Mouse (Mus musculus) CD8-positive naive resting alpha-beta T cell, adult 2 months (primary cell): Measurements from ENCODE around the gene Slc2a13.

Source experiments
- DNase-seq, 2 experiments: peaks; one replicate each; pipeline ENCODE4 v3.0.0; 2022; ENCODE audit warnings: low read depth in 2 of 2, low spot score in 2 of 2

The Slc2a13 gene

DNA sequence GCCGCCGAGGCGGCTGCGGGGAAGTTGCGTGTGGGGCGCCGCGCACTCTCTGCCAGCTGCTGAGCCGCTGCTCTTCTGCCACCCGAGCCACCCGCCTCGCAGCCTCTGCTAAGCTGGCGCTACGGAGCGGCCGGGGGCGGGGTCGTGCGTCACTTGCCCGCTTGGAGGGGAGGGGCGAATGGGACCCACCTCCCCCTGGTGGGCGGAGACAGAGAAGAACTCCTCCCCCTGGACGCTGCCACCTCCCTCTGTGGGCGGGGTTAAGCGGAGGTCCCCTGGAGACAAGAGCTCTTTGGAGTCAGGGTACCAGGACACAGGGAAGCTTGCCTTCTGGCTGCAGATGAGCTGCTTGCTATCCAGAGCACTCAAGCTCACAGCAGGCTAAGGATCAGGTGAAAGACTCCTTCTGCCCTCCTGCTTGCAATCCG, at the start of gene Slc2a13:
Gene Slc2a13, minus strand, starts transcription at position 151 of the 428 bp plus-strand sequence.
- DNase-seq = peak; percentile 1 to 6

DNA sequence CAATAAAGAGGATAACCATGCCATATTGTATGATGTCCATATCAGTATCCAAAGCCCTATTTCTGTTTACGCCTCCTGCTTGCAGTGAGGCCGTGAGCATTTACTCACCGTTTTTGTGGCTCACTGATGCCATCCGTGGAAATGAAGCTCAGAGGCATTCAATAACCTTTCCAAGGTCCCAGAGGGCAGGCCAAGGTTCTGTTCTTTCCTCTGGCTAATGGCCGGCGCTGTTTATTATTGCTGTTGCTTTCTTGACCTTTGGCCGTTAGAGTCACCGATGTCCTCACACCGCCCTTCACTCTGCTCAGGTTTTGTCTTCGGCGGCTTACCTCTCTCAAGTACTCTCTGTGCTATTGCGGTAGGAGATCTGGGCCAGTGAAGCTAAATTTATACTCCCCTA, 43.0 kb upstream of the Slc2a13 start:
- no peak for DNase-seq

DNA sequence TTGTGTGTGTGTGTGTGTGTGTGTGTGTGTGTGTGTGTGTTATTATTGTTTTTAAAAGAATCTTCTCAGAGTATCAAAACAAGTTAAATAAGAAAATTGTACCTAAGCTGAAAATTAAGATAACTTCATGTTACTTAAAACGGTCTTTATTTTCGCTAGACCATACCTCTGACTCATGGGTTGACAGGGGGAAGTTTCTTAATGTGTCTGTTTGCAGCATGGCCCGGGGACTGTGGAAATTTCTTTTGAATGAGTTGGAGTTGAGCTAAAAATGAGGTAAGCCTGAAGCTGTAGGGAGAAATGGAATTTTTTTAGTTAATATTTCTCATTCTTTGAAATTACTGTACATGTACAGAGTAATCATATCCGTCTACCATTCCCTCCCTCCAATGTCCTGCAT, 42.5 kb upstream of the Slc2a13 start:
- no peak for DNase-seq

DNA sequence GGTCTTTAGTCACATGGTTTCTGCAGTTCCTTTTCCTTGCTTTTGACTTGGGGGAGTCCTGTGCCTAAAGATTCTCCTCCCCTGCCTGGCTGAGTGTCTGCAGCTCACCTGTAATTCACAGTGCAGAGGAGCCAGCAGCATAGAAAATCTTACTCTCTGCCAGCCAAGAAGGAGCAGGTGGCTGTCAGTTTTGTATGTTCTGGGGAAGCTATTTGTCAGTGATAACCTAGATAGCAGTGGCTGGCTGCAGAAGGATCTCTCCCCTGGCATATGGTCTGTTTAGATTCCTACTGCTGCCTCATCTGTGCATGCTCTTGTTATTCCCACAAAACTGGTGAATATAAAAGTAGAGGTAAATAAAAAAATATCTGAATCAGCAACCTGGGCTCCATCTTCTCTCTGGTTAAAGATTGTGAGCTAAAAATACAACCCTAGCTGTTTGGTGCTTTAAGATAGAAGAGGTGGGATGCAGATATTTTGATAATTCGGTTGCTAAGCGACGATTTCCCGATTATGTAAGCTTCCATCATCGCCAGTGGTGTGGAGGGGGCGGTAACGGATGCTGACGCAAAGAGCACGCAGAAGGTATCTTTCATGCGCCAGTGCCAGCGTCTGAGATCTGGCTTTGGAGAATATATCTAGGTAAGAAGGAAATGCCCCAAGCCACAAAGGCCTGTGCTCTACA, 41.1 kb upstream of the Slc2a13 start:
- no peak for DNase-seq

DNA sequence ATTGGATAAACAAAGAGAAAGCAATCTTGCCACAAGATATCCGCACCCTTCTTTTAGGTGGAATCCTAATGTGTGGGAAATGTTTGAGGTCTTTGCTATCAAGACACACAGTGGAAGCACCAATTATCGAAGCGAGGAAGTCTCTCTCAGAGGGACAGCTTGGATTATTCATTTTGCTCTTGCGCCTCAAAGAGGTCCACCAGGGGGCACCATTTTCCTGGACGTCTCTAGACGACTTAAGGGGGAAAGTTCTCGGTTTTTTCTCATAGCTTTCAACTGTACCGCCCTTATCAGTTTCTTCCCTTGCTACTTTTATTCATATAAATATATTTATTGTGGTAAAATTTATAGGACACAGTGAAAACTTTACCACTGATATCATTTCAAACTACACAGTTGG, 36.7 kb upstream of the Slc2a13 start:
- peak in 1 of 2 experiments; percentile 2 for DNase-seq

DNA sequence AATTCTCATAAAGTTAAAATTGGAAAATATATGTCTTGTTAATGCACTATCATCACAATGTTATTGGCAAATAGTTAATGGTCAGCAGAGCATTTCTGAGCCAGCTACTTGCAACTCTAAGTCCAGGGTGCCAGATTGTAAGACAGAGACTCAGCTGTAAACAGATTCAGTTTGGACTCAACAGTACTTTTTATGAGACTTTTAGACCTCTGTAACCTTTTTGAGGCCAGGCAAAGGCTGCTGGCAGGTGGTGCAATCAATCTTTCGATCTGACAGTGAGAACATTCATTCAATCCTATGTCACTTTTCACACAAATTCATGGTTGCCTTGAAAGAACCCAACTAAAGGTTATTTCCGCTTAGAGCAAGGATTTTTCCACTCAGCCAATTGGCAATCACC, 35.8 kb upstream of the Slc2a13 start:
- no peak for DNase-seq

DNA sequence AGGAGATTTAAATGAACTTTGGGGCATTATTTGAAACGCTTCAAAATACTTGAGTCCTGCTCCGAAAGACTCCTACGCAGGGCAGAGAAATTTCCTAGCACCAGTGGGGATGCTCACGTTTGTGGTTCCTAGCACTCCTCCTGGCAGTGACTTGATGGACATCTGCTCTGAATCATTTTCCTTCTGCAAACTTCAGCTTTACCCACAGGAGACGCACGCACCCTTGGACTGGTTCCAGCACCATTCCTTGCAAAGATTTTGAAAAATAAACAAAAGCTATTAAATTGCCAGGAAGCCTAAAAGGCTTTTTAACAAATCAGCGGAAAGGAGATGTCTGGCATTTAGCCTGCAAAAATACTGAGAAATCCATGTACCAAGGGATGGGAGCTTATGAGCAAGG, 28.1 kb upstream of the Slc2a13 start:
- DNase-seq = no peak

DNA sequence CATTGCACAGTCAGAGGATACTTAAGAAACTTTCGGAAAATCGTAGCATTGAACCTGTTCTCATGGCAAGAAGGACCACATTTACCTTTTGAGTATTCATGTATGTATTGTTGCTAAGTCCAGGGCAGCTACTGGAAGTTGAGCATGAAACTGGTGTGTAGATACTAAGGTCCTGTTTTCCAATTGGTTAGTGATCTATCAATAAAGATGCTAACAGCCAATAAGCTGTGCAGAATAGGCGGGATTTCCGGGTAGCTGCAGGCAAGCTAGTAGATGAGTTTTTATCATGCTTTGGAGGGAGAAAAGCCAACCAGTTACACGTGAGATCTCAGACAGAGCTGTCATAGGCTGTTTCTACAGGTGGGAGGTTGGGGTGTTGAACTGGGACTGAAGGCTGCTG, 24.2 kb upstream of the Slc2a13 start:
- DNase-seq = no peak

DNA sequence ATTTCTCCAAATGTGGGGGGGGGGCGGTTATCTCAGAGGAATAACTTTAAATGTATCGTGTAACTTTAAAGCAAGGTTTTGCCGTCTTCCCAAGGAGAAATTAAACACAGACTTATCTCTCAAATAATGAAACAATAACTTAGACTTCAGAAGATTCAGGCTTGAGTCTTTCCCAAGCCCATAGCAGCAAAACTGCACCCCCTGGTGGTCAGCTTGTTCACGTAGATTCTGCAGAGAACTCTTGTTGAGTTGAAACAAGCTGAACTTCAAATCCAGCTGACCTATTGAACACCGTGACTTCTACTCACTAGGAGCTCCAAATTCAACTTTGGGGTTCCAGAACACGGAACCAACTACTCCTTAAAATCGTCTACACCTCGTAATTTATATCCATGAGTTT, 1.4 kb upstream of the Slc2a13 start:
- DNase-seq = peak in 1 of 2 experiments; percentile 21

DNA sequence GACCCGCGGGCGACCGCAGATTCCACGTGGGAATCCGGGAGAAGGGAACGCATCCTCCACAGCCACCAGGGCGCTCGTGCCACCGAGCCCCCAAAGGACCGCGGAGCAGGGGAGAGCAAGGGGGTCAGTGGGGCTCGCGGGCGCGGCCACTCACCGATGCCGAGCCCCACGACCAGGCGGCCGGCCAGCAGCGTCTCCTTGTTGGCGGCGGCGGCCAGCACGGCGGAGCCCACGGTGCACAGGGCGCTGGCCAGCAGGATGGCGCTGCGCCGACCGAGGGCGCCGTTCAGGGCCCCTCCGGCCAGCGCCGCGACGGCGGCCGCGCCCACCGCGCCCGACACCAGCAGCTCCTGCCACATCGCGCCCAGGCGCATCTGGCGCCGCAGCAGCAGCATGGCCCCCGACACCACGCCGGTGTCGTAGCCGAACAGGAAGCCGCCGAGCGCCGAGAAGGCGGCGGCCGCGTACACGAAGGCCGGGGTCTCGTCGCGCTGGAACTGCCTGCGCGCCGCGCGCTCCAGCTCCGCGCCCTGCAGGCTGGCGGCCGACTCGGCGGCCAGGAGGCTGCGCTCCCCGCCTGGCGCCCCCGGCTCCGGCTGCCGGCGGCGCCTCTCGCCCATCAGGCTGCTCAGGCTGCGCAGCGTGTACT, 516 bp downstream of the Slc2a13 start:
- DNase-seq = no peak

DNA sequence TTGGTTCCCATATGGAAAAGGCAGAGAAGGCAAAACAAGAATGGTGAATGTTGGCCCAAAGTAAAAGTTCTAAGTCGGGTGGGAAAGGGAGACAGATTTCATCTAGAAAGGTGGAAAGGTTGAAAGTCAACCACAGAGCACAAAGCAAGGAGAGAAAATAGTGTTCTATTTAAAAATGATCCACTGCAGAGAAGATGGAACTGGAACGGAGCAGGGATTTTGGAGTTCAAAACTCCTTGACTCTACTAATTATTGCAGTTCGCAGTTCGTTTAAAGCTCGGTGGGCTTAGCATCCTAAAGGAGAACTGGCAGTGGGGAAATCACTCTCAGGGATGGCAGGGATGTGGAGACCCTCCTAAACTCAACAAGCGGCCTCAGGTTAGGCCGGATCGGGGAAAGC, 1.1 kb downstream of the Slc2a13 start:
- DNase-seq = no peak

DNA sequence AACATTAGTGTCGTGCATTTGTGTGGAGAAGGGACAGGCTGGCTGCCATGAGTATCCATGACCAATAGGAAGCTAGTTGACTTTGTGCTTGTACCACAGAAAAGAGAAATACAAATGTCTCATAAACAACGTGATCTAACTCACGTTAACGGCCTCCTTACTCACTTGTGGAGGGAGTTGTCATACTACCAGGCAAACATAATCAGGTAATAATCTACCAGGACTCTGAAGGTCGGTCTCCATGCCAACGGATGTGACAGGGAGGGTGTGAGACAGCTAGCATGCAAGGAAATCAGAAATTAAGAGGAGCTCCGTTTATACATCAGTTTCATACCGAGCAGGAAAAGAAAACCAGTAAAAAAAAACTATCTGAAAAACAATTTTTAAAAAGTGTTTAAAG, 6.3 kb downstream of the Slc2a13 start:
- DNase-seq = no peak

DNA sequence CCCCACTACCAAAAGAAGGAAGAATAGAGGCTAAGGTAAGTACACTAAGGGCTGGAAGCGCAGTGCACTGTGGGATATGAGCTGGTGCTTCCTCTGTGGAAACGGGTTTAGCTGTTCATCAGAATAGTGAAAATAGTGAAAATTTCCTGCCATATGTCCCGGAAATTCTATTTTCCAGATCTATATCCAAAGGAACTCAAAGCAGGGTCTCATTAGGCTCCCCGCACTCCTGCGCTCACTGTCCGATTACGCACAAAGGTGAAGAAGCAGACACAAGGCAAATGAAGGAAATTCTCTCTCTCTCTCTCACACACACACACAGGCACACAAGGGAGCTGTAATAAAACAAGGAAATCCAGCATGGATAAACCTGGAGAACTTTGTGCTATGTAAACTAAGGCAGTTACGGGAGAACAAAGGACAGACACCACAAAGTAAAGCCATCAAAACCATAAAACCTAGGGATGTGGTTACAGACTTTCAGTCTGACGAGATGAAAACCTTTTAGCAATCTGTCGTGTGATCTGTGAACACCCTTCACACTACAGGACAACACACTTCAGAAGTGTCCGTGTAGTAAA, 7.9 kb downstream of the Slc2a13 start:
- DNase-seq = no peak

DNA sequence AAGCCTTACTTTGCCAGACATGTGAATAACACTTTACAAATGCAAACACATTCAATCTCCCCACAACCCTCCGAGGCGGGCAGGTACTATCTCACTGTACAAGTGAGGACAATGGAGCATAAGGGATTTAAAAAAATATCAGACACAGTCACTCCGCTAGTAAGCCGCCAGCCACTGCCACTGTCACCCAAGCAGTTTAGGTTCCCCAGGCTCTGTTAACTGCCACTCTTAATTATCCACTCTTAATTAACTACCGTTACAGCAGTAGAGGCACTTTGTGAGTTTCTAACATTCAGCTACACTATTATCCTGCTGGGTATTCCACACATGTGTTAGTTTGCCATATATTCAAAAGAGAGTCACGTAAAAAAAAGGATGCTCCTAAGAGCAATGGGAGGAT, 11.3 kb downstream of the Slc2a13 start:
- no peak for DNase-seq

DNA sequence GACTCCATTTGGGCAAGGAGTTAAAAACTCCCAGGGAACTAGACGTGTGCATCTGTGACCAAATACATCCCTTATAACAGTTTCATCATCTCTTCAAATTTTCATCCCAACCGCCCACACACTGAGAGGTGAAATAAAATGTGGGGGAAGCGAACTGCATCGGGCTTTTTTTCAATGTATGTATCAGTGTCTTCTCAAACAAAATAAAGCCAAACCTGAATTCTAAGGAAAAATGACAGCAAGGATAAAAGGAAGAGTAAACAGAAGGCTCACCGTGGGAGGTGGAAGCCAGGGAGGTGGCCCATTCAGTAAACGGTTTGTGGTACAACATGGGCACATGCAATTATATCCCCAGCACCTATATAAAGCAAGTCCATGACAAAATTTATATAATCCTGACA, 17.7 kb downstream of the Slc2a13 start:
- no peak for DNase-seq

DNA sequence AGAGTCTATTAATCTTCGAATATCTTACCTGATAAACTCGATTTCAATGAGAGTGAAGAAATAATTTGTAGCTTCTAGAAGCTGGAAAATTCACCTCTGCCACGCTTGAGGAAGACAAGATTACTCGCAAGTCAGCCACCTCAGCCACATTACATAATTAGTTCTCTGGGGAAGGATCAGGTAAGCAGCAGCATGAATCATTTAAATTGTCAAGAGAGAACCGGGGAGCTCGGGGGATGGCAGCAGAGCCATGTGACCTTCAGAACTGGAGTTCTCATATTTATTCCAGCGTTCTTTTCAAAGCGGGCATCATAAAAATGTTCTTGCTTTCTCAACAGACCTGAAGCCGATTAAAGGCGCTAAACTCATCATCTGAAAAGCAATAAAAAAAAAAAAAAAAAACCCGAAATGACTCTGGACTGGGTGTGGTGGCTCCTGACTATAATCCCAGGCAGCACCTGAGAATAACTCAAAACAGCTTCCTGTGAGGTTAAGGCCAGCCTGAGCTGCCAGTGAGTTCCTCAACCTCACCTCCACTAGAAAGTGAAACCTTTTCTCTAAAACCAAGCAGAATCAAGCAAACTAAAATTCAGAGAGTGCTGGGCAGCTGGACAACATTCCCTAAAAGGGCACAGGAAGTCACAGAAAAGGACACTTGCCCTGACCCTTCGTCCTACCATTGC, 24.3 kb downstream of the Slc2a13 start:
- DNase-seq = no peak

DNA sequence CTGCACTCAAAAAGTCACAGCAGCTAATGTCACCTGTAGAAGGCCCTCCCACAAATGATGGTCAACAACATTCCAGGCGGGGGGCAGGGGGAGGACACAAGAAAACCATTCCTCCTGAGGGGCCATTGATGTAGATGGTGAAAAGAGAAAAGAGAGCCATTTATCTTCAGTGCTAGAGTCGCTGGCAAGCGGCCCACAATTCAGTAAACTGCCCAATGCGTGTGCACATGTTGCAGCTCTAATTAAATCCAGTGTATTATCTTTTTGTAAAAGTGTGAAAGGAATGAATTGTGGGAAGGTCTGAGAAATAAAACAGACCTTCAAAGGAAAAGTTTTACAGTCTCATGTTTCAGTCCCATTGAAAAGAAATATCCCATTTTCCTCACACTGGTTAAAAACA, 28.5 kb downstream of the Slc2a13 start:
- no peak for DNase-seq

DNA sequence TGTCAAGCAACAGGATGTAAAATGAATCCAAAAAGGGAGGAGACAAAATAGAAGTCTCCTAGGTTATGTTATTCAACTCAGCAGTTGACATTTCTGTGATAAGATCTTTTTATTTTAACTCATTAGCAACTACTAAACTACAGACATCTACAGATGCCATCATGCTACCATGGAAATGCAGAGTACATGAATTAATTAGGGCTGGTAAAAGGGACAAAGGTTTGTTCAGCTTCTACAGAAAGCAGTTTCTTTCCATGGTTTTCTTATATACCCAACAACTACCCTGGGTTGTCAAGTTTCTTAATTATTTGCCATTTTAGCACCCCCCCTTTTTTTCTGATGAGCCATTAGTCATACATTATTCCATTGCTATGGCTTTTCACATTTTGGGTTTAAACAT, 34.6 kb downstream of the Slc2a13 start:
- DNase-seq = no peak

DNA sequence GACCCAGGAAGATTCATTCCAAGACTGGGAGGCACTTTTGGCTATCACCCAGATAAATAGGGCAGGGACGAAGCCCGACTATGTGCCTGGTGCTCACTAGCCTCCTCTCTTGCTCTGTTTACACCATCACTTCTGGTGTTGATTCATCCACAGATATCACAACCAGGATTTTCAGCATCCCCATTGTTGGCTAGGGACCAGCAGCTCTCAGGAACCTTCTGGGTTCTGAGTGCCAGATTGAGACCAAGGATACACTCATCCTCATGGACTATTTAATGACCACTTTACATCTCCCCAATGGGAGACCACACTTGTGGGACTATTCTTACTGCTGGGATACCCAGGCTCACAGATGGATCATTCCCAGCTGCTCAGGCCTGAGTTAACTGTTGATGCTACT, 46.2 kb downstream of the Slc2a13 start:
- no peak for DNase-seq

DNA sequence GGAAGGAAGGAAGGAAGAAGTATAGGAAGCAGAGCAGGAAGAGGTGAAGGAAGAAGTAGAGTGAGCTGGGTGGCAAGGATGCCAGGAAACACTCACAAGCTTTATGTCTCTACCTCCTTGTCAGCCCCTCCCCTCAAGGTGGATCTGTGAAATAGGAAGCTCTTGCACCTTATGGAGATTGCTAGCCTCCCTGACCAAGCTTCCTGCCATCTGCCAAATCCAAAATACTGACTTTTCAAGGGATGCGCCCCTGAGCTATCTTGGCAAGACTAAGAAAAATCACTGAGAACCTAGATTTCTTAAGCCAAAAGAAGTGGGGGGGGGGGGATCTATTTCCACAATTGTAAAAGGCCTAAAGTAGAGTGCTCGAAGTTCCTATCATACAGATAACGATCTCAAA, 46.9 kb downstream of the Slc2a13 start:
- no peak for DNase-seq

DNA sequence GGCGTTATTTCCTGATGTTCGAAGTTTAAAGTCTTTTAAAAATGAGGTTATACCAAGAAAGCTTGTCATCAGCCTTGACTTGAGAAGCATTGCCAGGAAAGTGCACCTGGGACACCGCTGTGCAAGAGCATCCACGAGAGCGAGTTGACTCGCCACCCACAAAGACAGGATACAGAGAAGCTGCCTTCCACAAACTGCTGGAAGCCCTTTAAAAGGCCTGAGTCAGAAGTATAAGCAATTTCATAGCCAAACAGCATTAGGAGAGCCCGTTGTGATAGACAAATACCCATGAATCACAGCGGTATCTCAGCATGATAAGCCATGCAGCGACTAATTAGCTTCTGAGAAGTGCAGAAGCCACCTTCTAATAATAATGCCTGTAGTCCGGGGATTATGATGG, 48.6 kb downstream of the Slc2a13 start:
- DNase-seq = no peak

DNA sequence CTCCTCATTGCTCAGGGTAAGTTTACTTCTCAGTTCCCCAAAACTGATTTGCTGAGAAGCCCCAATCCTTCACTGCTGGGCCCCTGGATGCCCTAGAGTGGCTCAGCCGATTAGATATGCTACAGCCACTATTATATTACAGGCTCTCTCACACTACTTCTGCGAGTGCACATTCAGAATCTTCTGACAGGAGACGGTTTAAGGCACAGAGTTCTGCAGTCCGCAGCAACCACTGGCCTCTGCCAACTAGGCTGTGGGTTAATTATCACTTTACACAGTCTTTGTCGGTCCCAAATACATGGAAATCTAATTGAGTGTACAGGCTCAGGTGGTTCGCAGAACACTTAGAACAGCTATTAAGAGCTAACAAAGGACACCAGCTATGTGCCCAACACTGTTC, 69.8 kb downstream of the Slc2a13 start:
- DNase-seq = no peak
